Mouse (Mus musculus) limb, embryonic 12.5 days (tissue): Measurements from ENCODE around the gene Cpn1. TPM values are rescaled to one million over a fixed set of nuclear protein-coding genes. Genes with fewer than 3 reads are reported as not detected.

ENCODE experiments used
- ATAC-seq: fragments of 200-750 bp; cut with Nextera tagmentation; 2 replicates; pipeline ENCODE4 v1.8.0; 2017; ENCODE audit warnings: low read depth, moderate TSS enrichment; ENCODE audit not compliant: insufficient number of reproducible peaks, insufficient read depth, low FRiP score, low TSS enrichment
- H3K27ac ChIP-seq: fragments of 300-500 bp; sonication (generic); 2 replicates; pipeline ENCODE4 v1.5.1; 2016; ENCODE audit warnings: mild to moderate bottlenecking, moderate library complexity
- H3K27me3 ChIP-seq: fragments of 300-500 bp; sonication (generic); 2 replicates; pipeline ENCODE4 v1.6.1; 2016; ENCODE audit warnings: mild to moderate bottlenecking, moderate library complexity
- H3K36me3 ChIP-seq: fragments of 300-500 bp; sonication (generic); 2 replicates; pipeline ENCODE4 v1.6.1; 2016; ENCODE audit warnings: mild to moderate bottlenecking, moderate library complexity
- H3K4me1 ChIP-seq: fragments of 300-500 bp; sonication (generic); replicated peaks from 2 replicates; pipeline ENCODE4 v1.6.1; 2016
- H3K4me2 ChIP-seq: fragments of 300-500 bp; sonication (generic); 2 replicates; pipeline ENCODE4 v1.6.1; 2016; ENCODE audit warnings: mild to moderate bottlenecking, moderate library complexity
- H3K4me3 ChIP-seq: fragments of 300-500 bp; sonication (generic); replicated peaks from 2 replicates; pipeline ENCODE4 v1.5.1; 2016; ENCODE audit warnings: mild to moderate bottlenecking
- H3K9ac ChIP-seq: fragments of 300-500 bp; sonication (generic); replicated peaks from 2 replicates; pipeline ENCODE4 v1.6.1; 2016; ENCODE audit warnings: mild to moderate bottlenecking, moderate library complexity
- H3K9me3 ChIP-seq: fragments of 300-500 bp; sonication (generic); 2 replicates; pipeline ENCODE4 v1.6.1; 2016; ENCODE audit warnings: mild to moderate bottlenecking, moderate library complexity
- WGBS: fragments of 180-500 bp; shearing (Covaris S2); methylation state at CpG from one replicate; pipeline ENCODE4 v1.1.7; 2016; 5-methylcytosine and 5-hydroxymethylcytosine counted together
- polyA plus RNA-seq: library from polyadenylated mRNA; unstranded; fragments of >200 nt; fragmentation: Nextera tagmentation; extraction: Ambion mirVana; gene quantifications from 2 replicates; pipeline ENCODE4 v1.2.1, GENCODE M21; 2016

Cpn1 gene
- polyA plus RNA-seq, result 0.15 TPM in 1 of 2 replicates, not detected in the other

- Histone ChIP-seq H3K4me3 (peak within 1 kb of the TSS; percentile 16), H3K9me3 (no peaks in the 10 kb centered on the region), H3K36me3 (no peaks in the 10 kb centered on the region), H3K4me2 (peak within 1 kb of the TSS; percentile 42), H3K4me1 (0 out of 2 replicates have a peak, but pooled peaks cover 9% of the 10 kb centered on the region), H3K27me3 (peaks cover 23% of the 10 kb centered on the region), H3K9ac (no peak within 1 kb of the TSS), H3K27ac (no peak within 1 kb of the TSS)
- ATAC-seq, result no peak
- WGBS, result 20% methylated on average over 30 of the region's 30 CpGs
Measured at GRCm38 (mm10) chr19:43986069-43986794, at the start of gene Cpn1. Gene Cpn1 (minus strand): TSS chr19:43986556.

- 92% methylated on average over 5 of the region's 5 CpGs for WGBS
- H3K4me2 ChIP-seq, result no peak overlapping the region
- H3K4me3 ChIP-seq, result no peak overlapping the region
- H3K4me1 ChIP-seq, result no peaks in the 10 kb centered on the region
- peaks cover 37% of the 10 kb centered on the region for H3K36me3 ChIP-seq
- no peaks in the 10 kb centered on the region for H3K9me3 ChIP-seq
- no peak overlapping the region for H3K9ac ChIP-seq
- no peaks in the 10 kb centered on the region for H3K27me3 ChIP-seq
- no peak for ATAC-seq
- no peak overlapping the region for H3K27ac ChIP-seq
Measured at GRCm38 (mm10) chr19:44033396-44033795, 47.0 kb upstream of the Cpn1 start.

- 87% methylated on average over 11 of the region's 11 CpGs for WGBS
- Histone ChIP-seq H3K36me3 (peaks cover 29% of the 10 kb centered on the region), H3K4me3 (no peak overlapping the region), H3K9ac (no peak overlapping the region), H3K27ac (no peak overlapping the region), H3K27me3 (no peaks in the 10 kb centered on the region), H3K4me1 (no peaks in the 10 kb centered on the region), H3K4me2 (no peak overlapping the region), H3K9me3 (no peaks in the 10 kb centered on the region)
- ATAC-seq, result no peak
Measured at GRCm38 (mm10) chr19:44032046-44032744, 45.8 kb upstream of the Cpn1 start.

GRCm38 (mm10) chr19:44030024-44030423 is 43.7 kb upstream of the Cpn1 start:
- H3K4me2 ChIP-seq, result no peak overlapping the region
- peaks cover 8% of the 10 kb centered on the region; the same call in 1 of the 2 replicates for H3K36me3 ChIP-seq
- H3K9me3 ChIP-seq, result no peaks in the 10 kb centered on the region
- no peaks in the 10 kb centered on the region for H3K4me1 ChIP-seq
- 92% methylated on average over 5 of the region's 5 CpGs for WGBS
- no peak for ATAC-seq
- no peaks in the 10 kb centered on the region for H3K27me3 ChIP-seq
- H3K9ac ChIP-seq, result no peak overlapping the region
- H3K27ac ChIP-seq, result no peak overlapping the region
- no peak overlapping the region for H3K4me3 ChIP-seq

- Histone ChIP-seq H3K27me3 (no peaks in the 10 kb centered on the region), H3K4me1 (no peaks in the 10 kb centered on the region), H3K27ac (no peak within 1 kb of the TSS), H3K9me3 (no peaks in the 10 kb centered on the region), H3K9ac (no peak within 1 kb of the TSS), H3K36me3 (peaks cover 3% of the 10 kb centered on the region; the same call in 1 of the 2 replicates), H3K4me2 (no peak within 1 kb of the TSS), H3K4me3 (no peak within 1 kb of the TSS)
- WGBS, result 72% methylated on average over 7 of the region's 8 CpGs
- no peak for ATAC-seq
Measured at GRCm38 (mm10) chr19:44028972-44029371, 42.6 kb upstream of the Cpn1 start, which contains the start of gene Cyp2c23. Gene Cyp2c23 (minus strand): TSS chr19:44029208.

GRCm38 (mm10) chr19:44026956-44027530 is 40.7 kb upstream of the Cpn1 start:
- no peak for ATAC-seq
- Histone ChIP-seq H3K4me2 (no peak overlapping the region), H3K9me3 (no peaks in the 10 kb centered on the region), H3K27ac (no peak overlapping the region), H3K4me1 (no peaks in the 10 kb centered on the region), H3K27me3 (no peaks in the 10 kb centered on the region), H3K36me3 (no peaks in the 10 kb centered on the region), H3K4me3 (no peak overlapping the region), H3K9ac (no peak overlapping the region)
- 63% methylated on average over 8 of the region's 8 CpGs for WGBS

GRCm38 (mm10) chr19:44024921-44025585 is 38.7 kb upstream of the Cpn1 start:
- H3K27me3 ChIP-seq, result no peaks in the 10 kb centered on the region
- ATAC-seq, result no peak
- no peaks in the 10 kb centered on the region for H3K9me3 ChIP-seq
- 89% methylated on average over 13 of the region's 13 CpGs for WGBS
- H3K4me2 ChIP-seq, result no peak overlapping the region
- no peak overlapping the region for H3K4me3 ChIP-seq
- no peaks in the 10 kb centered on the region for H3K4me1 ChIP-seq
- H3K36me3 ChIP-seq, result no peaks in the 10 kb centered on the region
- no peak overlapping the region for H3K9ac ChIP-seq
- no peak overlapping the region for H3K27ac ChIP-seq

- Histone ChIP-seq H3K9ac (no peak overlapping the region), H3K27ac (no peak overlapping the region), H3K36me3 (no peaks in the 10 kb centered on the region), H3K27me3 (no peaks in the 10 kb centered on the region), H3K4me3 (no peak overlapping the region), H3K4me2 (no peak overlapping the region), H3K9me3 (no peaks in the 10 kb centered on the region), H3K4me1 (no peaks in the 10 kb centered on the region)
- ATAC-seq, result no peak
- WGBS, result 73% methylated on average over 5 of the region's 5 CpGs
Measured at GRCm38 (mm10) chr19:44023066-44023465, 36.7 kb upstream of the Cpn1 start.

- no peak overlapping the region for H3K9ac ChIP-seq
- no peak overlapping the region for H3K4me3 ChIP-seq
- peaks cover 4% of the 10 kb centered on the region; the same call in 1 of the 2 replicates for H3K4me1 ChIP-seq
- H3K4me2 ChIP-seq, result no peak overlapping the region
- 91% methylated on average over 4 of the region's 4 CpGs for WGBS
- no peaks in the 10 kb centered on the region for H3K27me3 ChIP-seq
- no peak for ATAC-seq
- H3K27ac ChIP-seq, result no peak overlapping the region
- no peaks in the 10 kb centered on the region for H3K9me3 ChIP-seq
- no peaks in the 10 kb centered on the region for H3K36me3 ChIP-seq
Measured at GRCm38 (mm10) chr19:44021502-44021901, 35.1 kb upstream of the Cpn1 start.

GRCm38 (mm10) chr19:44019739-44020138 is 33.4 kb upstream of the Cpn1 start:
- 62% methylated on average over 7 of the region's 7 CpGs for WGBS
- Histone ChIP-seq H3K9ac (no peak overlapping the region), H3K4me2 (no peak overlapping the region), H3K4me1 (peaks cover 4% of the 10 kb centered on the region; the same call in 1 of the 2 replicates), H3K27ac (no peak overlapping the region), H3K9me3 (no peaks in the 10 kb centered on the region), H3K36me3 (no peaks in the 10 kb centered on the region), H3K4me3 (no peak overlapping the region), H3K27me3 (no peaks in the 10 kb centered on the region)
- no peak for ATAC-seq

- 92% methylated on average over 6 of the region's 6 CpGs for WGBS
- H3K36me3 ChIP-seq, result no peaks in the 10 kb centered on the region
- no peak for ATAC-seq
Measured at GRCm38 (mm10) chr19:44013862-44014261, 27.5 kb upstream of the Cpn1 start.

More at GRCm38 (mm10) chr19:44013862-44014261, 27.5 kb upstream of the Cpn1 start:
- no peaks in the 10 kb centered on the region for H3K9me3 ChIP-seq
- H3K4me2 ChIP-seq, result no peak overlapping the region
- H3K27me3 ChIP-seq, result no peaks in the 10 kb centered on the region
- H3K4me3 ChIP-seq, result no peak overlapping the region
- no peak overlapping the region for H3K9ac ChIP-seq
- H3K4me1 ChIP-seq, result peaks cover 4% of the 10 kb centered on the region; the same call in 1 of the 2 replicates
- no peak overlapping the region for H3K27ac ChIP-seq
